Mouse (Mus musculus) liver, adult 2 months (tissue): ENCODE results near the gene Klf9.

ENCODE experiments used
- CTCF ChIP-seq: fragments of 200-500 bp; IDR thresholded peaks from 2 replicates; pipeline ENCODE4 v1.5.1; 2011; ENCODE audit warnings: low read depth, low read length, control low read depth
- POLR2A ChIP-seq: fragments of 200-500 bp; IDR thresholded peaks from 2 replicates; pipeline ENCODE4 v1.6.1; 2011; ENCODE audit warnings: low read length, control low read depth; ENCODE audit not compliant: insufficient read depth; ENCODE audit errors: extremely low read depth

GRCm38 (mm10) chr19:23168899-23169658 is 28.1 kb downstream of the Klf9 start:
- TF ChIP-seq CTCF = no peak
- TF ChIP-seq POLR2A = no peak
